Comparison of ENCODE assay signal across 9 mouse cellular contexts in genomic region chr17:83274101-83274500, GRCm38 (mm10). TPM values are rescaled to one million over a fixed set of nuclear protein-coding genes. Genes with fewer than 3 reads are reported as not detected.
DNase-seq lines count a peak whose midpoint lies in the region; ATAC-seq and TF ChIP-seq lines count a peak whose summit lies in the region.
"Had no signal": no experiment of that assay in that cellular context is flagged by ENCODE, and none has a peak within 500 bp of the region (broad histone marks: within the 10 kb centered on the region; RNA-seq: fewer than 3 reads in every experiment).

No protein-coding gene starts in this region.

- peak overlapping the region; percentile 45 for H3K4me2 ChIP-seq in heart, embryonic 14.5 days (ENCODE audit: low read length)

- no peak overlapping the region for H3K4me3 ChIP-seq in kidney, adult 2 months (ENCODE audit: insufficient read depth, low read depth, low read length)
- 0 out of 2 replicates have a peak overlapping the region, but pooled peaks have one; percentile 1 for H3K4me3 ChIP-seq in bone marrow macrophage, adult 2 months (ENCODE audit: insufficient read depth, low read length)
- H3K4me3 ChIP-seq in heart, embryonic 14.5 days (ENCODE audit: control insufficient read depth in 1 of 2, insufficient read depth in 1 of 2, low read depth in 1 of 2, low read length in 2 of 2) = no peak overlapping the region

- DNase-seq in kidney, adult 2 months = peak; percentile 57
- DNase-seq in kidney, adult 11 months = no peak
- DNase-seq in kidney, postnatal 36 days = peak; percentile 50
- no peak for DNase-seq in thymus, postnatal 4 days
- DNase-seq in urinary bladder, postnatal 25 days (ENCODE audit: low spot score) = no peak

- H3K9ac ChIP-seq in heart, embryonic 14.5 days (ENCODE audit: low read length) = no peak overlapping the region

- TF ChIP-seq CTCF in kidney, adult 2 months (conservative IDR thresholded peaks at IDR 0.05; ENCODE audit: insufficient read depth, insufficient read length, low read depth, low read length) = no peak
- no peak for TF ChIP-seq CTCF in bone marrow macrophage, adult 2 months (IDR thresholded peaks at IDR 0.05; ENCODE audit: low read depth, low read length)

- no peaks in the 10 kb centered on the region for H3K27me3 ChIP-seq in kidney, adult 2 months (replicated peaks; ENCODE audit: control insufficient read depth, insufficient read depth, low read length)
- H3K27me3 ChIP-seq in heart, embryonic 14.5 days (ENCODE audit: control insufficient read depth, insufficient read depth, low read length) = no peaks in the 10 kb centered on the region

- no peaks in the 10 kb centered on the region for H3K36me3 ChIP-seq in kidney, adult 2 months (ENCODE audit: control insufficient read depth, insufficient read depth, low read length)
- H3K36me3 ChIP-seq in heart, embryonic 14.5 days (ENCODE audit: control insufficient read depth, insufficient read depth, low read length) = no peaks in the 10 kb centered on the region

- peak overlapping the region; percentile 74 for H3K27ac ChIP-seq in kidney, adult 2 months (ENCODE audit: insufficient read depth, low read depth, low read length)
- H3K27ac ChIP-seq in bone marrow macrophage, adult 2 months (ENCODE audit: insufficient read depth, low read depth, low read length) = peak overlapping the region; percentile 68
- no peak overlapping the region for H3K27ac ChIP-seq in heart, embryonic 14.5 days (replicated peaks in 1 of 2; ENCODE audit: control insufficient read depth in 1 of 2, insufficient read depth in 1 of 2, low read depth in 2 of 2, low read length in 2 of 2)

- H3K9me3 ChIP-seq in heart, embryonic 14.5 days (ENCODE audit: control insufficient read depth, low read length) = no peaks in the 10 kb centered on the region

- TF ChIP-seq POLR2A in kidney, adult 2 months (IDR thresholded peaks at IDR 0.05; ENCODE audit: low read depth, low read length) = no peak
- TF ChIP-seq POLR2A in bone marrow macrophage, adult 2 months (IDR thresholded peaks at IDR 0.05; ENCODE audit: borderline replicate concordance, low read depth, low read length) = no peak

- ATAC-seq in heart, embryonic 14.5 days (ENCODE audit: insufficient number of reproducible peaks, insufficient read depth, low FRiP score, low read depth) = no peak
- no peak for ATAC-seq in megakaryocyte progenitor cell, adult 5-6 weeks (replicated peaks; ENCODE audit: poor library complexity)

- no peaks in the 10 kb centered on the region for H3K4me1 ChIP-seq in kidney, adult 2 months (ENCODE audit: control insufficient read depth, insufficient read depth, low read length)
- peaks cover 46% of the 10 kb centered on the region for H3K4me1 ChIP-seq in bone marrow macrophage, adult 2 months (ENCODE audit: control insufficient read depth, insufficient read depth, low read length)
- peaks cover 40 to 41% of the 10 kb centered on the region in 2 experiments for H3K4me1 ChIP-seq in heart, embryonic 14.5 days (ENCODE audit: control insufficient read depth in 2 of 2, insufficient read depth in 2 of 2, low read length in 2 of 2)

- WGBS in kidney, adult 2 months = 48% methylated on average over 4 of the region's 4 CpGs
- 34% methylated on average over 4 of the region's 4 CpGs for WGBS in heart, embryonic 14.5 days

RNA-seq across cellular contexts. Expression of gene Pkdcc, which starts 59.0 kb away (rescaled TPM):
- polyA plus RNA-seq in kidney, adult 2 months (2012; rRNA removed) = 42.6 and 44.8 TPM in 2 replicates
- 3.8 and 4.7 TPM in 2 replicates for polyA plus RNA-seq in bone marrow macrophage, adult 2 months (2012; ENCODE audit: insufficient read depth, insufficient read length, missing spikeins)
- polyA plus RNA-seq in heart, embryonic 14.5 days (2014; fragmentation: Nextera tagmentation; extraction: Ambion mirVana) = 12.5 and 20.2 TPM in 2 replicates
- total RNA-seq in megakaryocyte progenitor cell, adult 5-6 weeks (2015) = 0.24 and 0.52 TPM in 2 replicates
- total RNA-seq in megakaryocyte progenitor cell, adult 5-6 weeks (2017) = 1.0 and 1.1 TPM in 2 replicates
- total RNA-seq: hematopoietic stem cell, adult 5-6 weeks had no signal

Comparison
In these comparisons a context has a peak if more than half of its experiments do, and no peak if none do; other contexts are left out.
1. DNase-seq: peak in kidney, adult 2 months (single experiment) and kidney, postnatal 36 days (2 of 2); none in kidney, adult 11 months (single experiment), thymus, postnatal 4 days (single experiment) and urinary bladder, postnatal 25 days (single experiment).
2. H3K27ac ChIP-seq: peak in kidney, adult 2 months (single experiment) and bone marrow macrophage, adult 2 months (single experiment); none in heart, embryonic 14.5 days (0 of 2).